Mouse (Mus musculus) hindbrain, embryonic 16.5 days (tissue): ENCODE results near the gene Arid5b. TPM values are rescaled to one million over a fixed set of nuclear protein-coding genes. Genes with fewer than 3 reads are reported as not detected.

Source experiments
- ATAC-seq: fragments of 200-750 bp; cut with Nextera tagmentation; 2 replicates; pipeline ENCODE4 v1.8.0; 2017; ENCODE audit warnings: moderate TSS enrichment, moderate library complexity
- H3K27ac ChIP-seq: fragments of 300-500 bp; sonication (generic); 2 replicates; pipeline ENCODE4 v1.5.1; 2014; ENCODE audit warnings: low read depth, mild to moderate bottlenecking, control low read depth, low read length, moderate library complexity
- H3K27me3 ChIP-seq: fragments of 300-500 bp; sonication (generic); replicated peaks from 2 replicates; pipeline ENCODE4 v1.6.1; 2014; ENCODE audit warnings: low read length; ENCODE audit not compliant: control insufficient read depth, insufficient read depth
- H3K36me3 ChIP-seq: fragments of 300-500 bp; sonication (generic); 2 replicates; pipeline ENCODE4 v1.6.1; 2014; ENCODE audit warnings: mild to moderate bottlenecking, low read length, moderate library complexity, mixed read lengths; ENCODE audit not compliant: control insufficient read depth, insufficient read depth
- H3K4me1 ChIP-seq: fragments of 300-500 bp; sonication (generic); 2 replicates; pipeline ENCODE4 v1.6.1; 2014; ENCODE audit warnings: low read depth, low read length; ENCODE audit not compliant: control insufficient read depth, insufficient read depth
- H3K4me2 ChIP-seq: fragments of 300-500 bp; sonication (generic); 2 replicates; pipeline ENCODE4 v1.6.1; 2014; ENCODE audit warnings: mild to moderate bottlenecking, low read length, control low read depth, moderate library complexity
- H3K4me3 ChIP-seq: fragments of 300-500 bp; sonication (generic); 2 replicates; pipeline ENCODE4 v1.5.1; 2014; ENCODE audit warnings: mild to moderate bottlenecking, low read length, control low read depth, moderate library complexity
- H3K9ac ChIP-seq: fragments of 300-500 bp; sonication (generic); 2 replicates; pipeline ENCODE4 v1.6.1; 2014; ENCODE audit warnings: low read depth, mild to moderate bottlenecking, control low read depth, low read length, moderate library complexity
- H3K9me3 ChIP-seq: fragments of 300-500 bp; sonication (generic); 2 replicates; pipeline ENCODE4 v1.6.1; 2014; ENCODE audit warnings: mild to moderate bottlenecking, low read length, moderate library complexity; ENCODE audit not compliant: control insufficient read depth
- WGBS: fragments of 180-500 bp; shearing (Covaris S2); extraction: QIAGEN DNeasy Blood & Tissue Kit; methylation state at CpG from one replicate; pipeline ENCODE4 v1.1.7; 2014; 5-methylcytosine and 5-hydroxymethylcytosine counted together
- polyA plus RNA-seq: library from polyadenylated mRNA; unstranded; fragments of >200 nt; fragmentation: Nextera tagmentation; extraction: Ambion mirVana; gene quantifications from 2 replicates; pipeline ENCODE4 v1.2.1, GENCODE M21; 2015

Arid5b gene
- 16.6 TPM in 2 replicates for polyA plus RNA-seq

GRCm38 (mm10) chr10:68278632-68279361 is at the start of gene Arid5b:
TSS of gene Arid5b (minus strand) at chr10:68278740.
- Histone ChIP-seq H3K4me2 (peak within 1 kb of the TSS; percentile 81), H3K27me3 (no peaks in the 10 kb centered on the region), H3K9me3 (no peaks in the 10 kb centered on the region), H3K27ac (peak within 1 kb of the TSS; percentile 91), H3K4me3 (peak within 1 kb of the TSS; percentile 62), H3K4me1 (peaks cover 20% of the 10 kb centered on the region), H3K36me3 (no peaks in the 10 kb centered on the region), H3K9ac (peak within 1 kb of the TSS; percentile 54)
- WGBS: 2% methylated on average over 24 of the region's 24 CpGs
- ATAC-seq: no peak

- H3K4me1 ChIP-seq: no peaks in the 10 kb centered on the region
- no peak overlapping the region for H3K4me2 ChIP-seq
- no peaks in the 10 kb centered on the region for H3K9me3 ChIP-seq
- no peaks in the 10 kb centered on the region for H3K36me3 ChIP-seq
- no peak overlapping the region for H3K27ac ChIP-seq
- no peaks in the 10 kb centered on the region for H3K27me3 ChIP-seq
- no peak for ATAC-seq
- H3K4me3 ChIP-seq: no peak overlapping the region
- no peak overlapping the region for H3K9ac ChIP-seq
- 89% methylated on average over 6 of the region's 6 CpGs for WGBS
These were observed 46.8 kb upstream of the Arid5b start for GRCm38 (mm10) chr10:68325378-68325777.

GRCm38 (mm10) chr10:68324061-68324460 is 45.5 kb upstream of the Arid5b start:
- no peak overlapping the region for H3K4me3 ChIP-seq
- H3K4me1 ChIP-seq: no peaks in the 10 kb centered on the region
- H3K27ac ChIP-seq: no peak overlapping the region
- H3K4me2 ChIP-seq: peak overlapping the region; percentile 37
- 73% methylated on average over 11 of the region's 11 CpGs for WGBS
- no peak for ATAC-seq
- no peaks in the 10 kb centered on the region for H3K36me3 ChIP-seq
- no peak overlapping the region for H3K9ac ChIP-seq
- no peaks in the 10 kb centered on the region for H3K27me3 ChIP-seq
- H3K9me3 ChIP-seq: no peaks in the 10 kb centered on the region

GRCm38 (mm10) chr10:68323167-68323566 is 44.6 kb upstream of the Arid5b start:
- Histone ChIP-seq H3K27me3 (no peaks in the 10 kb centered on the region), H3K9me3 (no peaks in the 10 kb centered on the region), H3K36me3 (no peaks in the 10 kb centered on the region), H3K4me2 (no peak overlapping the region), H3K9ac (no peak overlapping the region), H3K27ac (no peak overlapping the region), H3K4me3 (no peak overlapping the region), H3K4me1 (no peaks in the 10 kb centered on the region)
- WGBS: 85% methylated on average over 3 of the region's 3 CpGs
- ATAC-seq: no peak

GRCm38 (mm10) chr10:68320986-68321385 is 42.4 kb upstream of the Arid5b start:
- no peak for ATAC-seq
- H3K27ac ChIP-seq: no peak overlapping the region
- no peak overlapping the region for H3K4me2 ChIP-seq
- no peak overlapping the region for H3K4me3 ChIP-seq
- no peaks in the 10 kb centered on the region for H3K36me3 ChIP-seq
- no peaks in the 10 kb centered on the region for H3K4me1 ChIP-seq
- 76% methylated on average over 4 of the region's 4 CpGs for WGBS
- no peaks in the 10 kb centered on the region for H3K27me3 ChIP-seq
- no peak overlapping the region for H3K9ac ChIP-seq
- no peaks in the 10 kb centered on the region for H3K9me3 ChIP-seq

GRCm38 (mm10) chr10:68320496-68320895 is 42.0 kb upstream of the Arid5b start:
- ATAC-seq: no peak
- H3K27ac ChIP-seq: no peak overlapping the region
- no peak overlapping the region for H3K4me2 ChIP-seq
- no peaks in the 10 kb centered on the region for H3K36me3 ChIP-seq
- H3K4me3 ChIP-seq: no peak overlapping the region
- H3K27me3 ChIP-seq: no peaks in the 10 kb centered on the region
- H3K9ac ChIP-seq: no peak overlapping the region
- H3K9me3 ChIP-seq: no peaks in the 10 kb centered on the region
- 98% methylated on average over 5 of the region's 5 CpGs for WGBS
- H3K4me1 ChIP-seq: no peaks in the 10 kb centered on the region

- ATAC-seq: no peak
- Histone ChIP-seq H3K4me2 (no peak overlapping the region), H3K9me3 (no peaks in the 10 kb centered on the region), H3K27ac (no peak overlapping the region), H3K36me3 (no peaks in the 10 kb centered on the region), H3K4me3 (no peak overlapping the region), H3K27me3 (no peaks in the 10 kb centered on the region), H3K4me1 (no peaks in the 10 kb centered on the region), H3K9ac (no peak overlapping the region)
- WGBS: 74% methylated on average over 6 of the region's 6 CpGs
These were observed 40.9 kb upstream of the Arid5b start for GRCm38 (mm10) chr10:68319438-68319837.

GRCm38 (mm10) chr10:68318438-68318979 is 40.0 kb upstream of the Arid5b start:
- H3K4me3 ChIP-seq: no peak overlapping the region
- H3K9me3 ChIP-seq: no peaks in the 10 kb centered on the region
- ATAC-seq: no peak
- H3K27me3 ChIP-seq: no peaks in the 10 kb centered on the region
- no peaks in the 10 kb centered on the region for H3K4me1 ChIP-seq
- no peak overlapping the region for H3K27ac ChIP-seq
- H3K36me3 ChIP-seq: no peaks in the 10 kb centered on the region
- no peak overlapping the region for H3K4me2 ChIP-seq
- H3K9ac ChIP-seq: no peak overlapping the region
- 68% methylated on average over 6 of the region's 6 CpGs for WGBS

GRCm38 (mm10) chr10:68312734-68313133 is 34.2 kb upstream of the Arid5b start:
- no peak overlapping the region for H3K4me3 ChIP-seq
- no peaks in the 10 kb centered on the region for H3K9me3 ChIP-seq
- no peak overlapping the region for H3K9ac ChIP-seq
- H3K4me2 ChIP-seq: no peak overlapping the region
- ATAC-seq: no peak
- H3K27me3 ChIP-seq: no peaks in the 10 kb centered on the region
- no peaks in the 10 kb centered on the region for H3K36me3 ChIP-seq
- H3K27ac ChIP-seq: no peak overlapping the region
- H3K4me1 ChIP-seq: no peaks in the 10 kb centered on the region
- WGBS: 89% methylated on average over 8 of the region's 8 CpGs
